Mouse (Mus musculus) ZHBTc4 (cell line): Measurements from ENCODE around the gene Psap.
A peak's percentile ranks its signal among the peaks of the same experiment; 100 is the strongest.

Experiments used
- DNase-seq: peaks from one replicate; pipeline ENCODE4 v3.0.0-alpha.2; 2011; ENCODE audit warnings: low read depth, low spot score

Gene Psap

DNA sequence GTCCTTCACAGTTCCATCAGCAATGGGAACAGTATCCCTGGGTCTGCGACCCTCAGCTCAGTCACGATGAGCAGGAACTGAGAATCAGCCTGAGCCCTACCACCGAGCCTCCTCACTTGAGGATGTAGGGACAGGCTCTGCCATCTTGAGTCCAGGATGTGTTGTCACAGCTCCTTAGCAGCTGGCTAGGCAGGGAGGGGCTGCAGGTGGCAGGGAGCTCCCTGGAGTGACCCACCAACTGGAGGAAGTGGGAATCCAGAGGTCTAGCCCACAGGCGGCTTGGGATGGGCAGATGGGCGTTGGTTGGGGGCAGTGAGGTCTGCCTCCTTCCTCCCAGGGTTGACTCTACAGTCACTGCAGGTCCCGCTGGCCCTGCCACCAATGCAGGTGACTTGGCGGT is 14.1 kb upstream of the Psap start:
- DNase-seq = no peak

DNA sequence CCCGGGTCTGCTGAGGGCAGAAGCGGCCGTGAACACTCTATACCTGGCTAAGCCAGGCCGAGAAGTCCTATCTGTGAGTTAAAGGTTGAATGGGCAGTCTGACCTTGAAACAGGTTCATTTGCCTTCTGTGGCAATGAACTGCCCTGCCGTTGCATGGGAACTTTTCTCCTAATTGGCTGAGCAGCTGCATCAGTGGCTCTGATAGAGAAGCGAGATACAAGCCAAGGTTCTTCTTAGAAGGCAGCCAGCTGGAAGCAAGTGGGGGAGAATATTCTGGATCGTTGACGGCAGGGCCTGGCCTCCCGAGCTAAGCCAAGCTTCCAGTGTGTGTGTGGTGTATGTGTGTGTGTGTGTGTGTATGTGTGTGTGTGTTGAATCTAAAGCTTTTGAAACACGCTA is 12.2 kb upstream of the Psap start:
- DNase-seq = no peak

DNA sequence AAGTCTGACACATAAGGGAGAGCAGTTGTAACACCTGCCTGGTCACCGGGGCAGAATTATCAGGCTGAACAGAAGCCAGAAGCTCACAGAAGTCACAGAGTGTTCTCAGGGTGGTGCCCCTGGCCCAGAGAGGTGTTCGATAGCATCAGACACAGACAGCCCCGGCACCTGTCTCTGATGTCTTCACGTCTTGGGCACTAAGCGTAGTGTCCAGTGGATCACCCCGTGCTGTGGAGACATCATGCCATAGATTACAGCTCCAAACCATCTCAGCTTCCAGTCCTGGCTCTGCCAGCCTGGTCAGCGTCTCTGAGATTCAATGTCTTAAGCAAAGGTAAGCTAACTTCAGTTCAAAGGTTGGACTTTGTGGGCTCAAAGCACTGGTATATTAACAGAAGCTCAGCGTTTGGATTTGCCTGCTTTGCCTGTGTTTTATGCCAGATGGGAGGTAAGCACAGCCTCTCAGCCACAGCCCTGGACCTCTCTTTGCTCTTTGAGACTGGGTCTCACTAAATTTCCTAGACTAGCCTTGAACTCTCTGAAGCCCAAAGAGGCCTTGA is 10.5 kb upstream of the Psap start:
- no peak for DNase-seq

DNA sequence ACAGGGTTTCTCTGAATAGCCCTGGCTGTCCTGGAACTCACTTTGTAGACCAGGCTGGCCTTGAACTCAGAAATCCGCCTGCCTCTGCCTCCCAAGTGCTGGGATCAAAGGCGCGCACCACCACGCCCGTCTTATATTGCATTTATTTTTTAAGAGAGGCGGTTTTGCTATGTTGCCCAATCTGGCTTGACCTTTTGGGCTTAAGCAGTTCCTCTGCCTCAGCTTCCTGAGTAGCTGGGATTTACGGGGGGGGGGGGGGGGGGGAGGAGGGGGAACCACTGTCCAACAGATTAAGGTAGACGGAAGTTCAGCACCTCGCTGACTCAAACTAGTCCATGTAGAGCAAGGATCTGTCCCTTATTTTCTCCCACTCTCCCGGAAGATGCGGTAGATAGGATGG is 8.7 kb upstream of the Psap start:
- DNase-seq = no peak

DNA sequence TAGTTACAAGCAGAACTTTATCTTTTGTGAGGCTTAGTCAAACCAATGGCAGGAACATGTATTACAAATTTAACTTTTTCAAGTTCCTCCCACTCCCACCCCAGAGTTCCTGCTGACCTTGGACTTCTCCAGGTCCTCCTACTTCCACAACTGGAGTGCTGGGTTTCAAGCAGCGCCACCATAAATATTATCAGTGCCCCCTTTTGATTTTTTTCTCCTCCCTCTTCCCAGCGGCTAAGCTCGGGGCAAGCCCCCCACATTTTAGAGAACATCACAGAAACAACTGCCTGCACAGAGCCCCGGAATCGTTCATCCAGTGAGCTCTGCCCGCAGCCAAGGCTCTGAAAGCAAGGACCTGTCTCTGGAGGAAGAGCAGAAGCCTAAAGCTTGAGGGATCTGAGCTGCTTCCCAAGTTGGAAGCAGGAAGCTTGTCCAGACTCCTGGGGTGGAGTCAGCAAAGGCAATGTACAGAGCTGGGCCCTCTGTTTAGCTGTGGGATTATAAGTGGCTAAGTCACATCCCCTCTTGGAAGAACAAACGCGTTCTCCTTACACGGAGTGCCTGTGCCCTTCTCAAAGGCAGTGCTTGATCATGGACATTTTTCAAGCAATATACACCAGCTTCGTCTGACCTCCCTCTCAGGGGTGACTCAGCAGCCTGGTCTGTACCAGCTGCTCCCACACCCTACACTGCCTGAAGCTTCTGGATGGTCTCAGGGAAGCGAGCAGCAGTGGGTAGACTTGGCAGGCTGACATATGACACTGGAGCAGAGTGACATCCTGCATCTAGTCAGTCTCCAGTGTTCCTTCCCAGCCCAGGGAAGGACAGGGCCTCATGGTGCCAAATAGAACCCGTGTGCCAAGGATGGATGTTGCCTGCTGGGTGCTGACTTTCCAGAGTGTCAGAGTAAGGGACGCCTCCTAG is 8.0 kb upstream of the Psap start:
- no peak for DNase-seq

DNA sequence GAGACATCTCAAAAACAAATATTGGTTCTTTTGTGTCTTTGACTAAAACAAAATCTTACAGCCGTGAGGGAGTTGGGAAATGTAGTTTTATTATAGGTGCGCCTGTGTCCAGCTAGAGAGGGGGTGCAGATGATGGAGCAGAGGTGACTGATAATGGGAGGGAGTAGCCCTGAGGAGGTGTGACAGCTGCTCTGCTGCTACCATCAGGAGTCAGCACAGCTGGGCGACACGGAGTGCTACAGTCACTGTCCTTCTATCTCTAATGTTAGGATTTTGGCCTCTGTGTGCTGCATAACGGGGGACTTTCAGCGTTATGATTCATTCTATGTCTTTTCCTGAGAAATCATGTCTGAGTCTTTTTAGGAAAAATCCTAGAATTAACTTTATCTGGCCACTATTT is 6.4 kb upstream of the Psap start:
- no peak for DNase-seq

DNA sequence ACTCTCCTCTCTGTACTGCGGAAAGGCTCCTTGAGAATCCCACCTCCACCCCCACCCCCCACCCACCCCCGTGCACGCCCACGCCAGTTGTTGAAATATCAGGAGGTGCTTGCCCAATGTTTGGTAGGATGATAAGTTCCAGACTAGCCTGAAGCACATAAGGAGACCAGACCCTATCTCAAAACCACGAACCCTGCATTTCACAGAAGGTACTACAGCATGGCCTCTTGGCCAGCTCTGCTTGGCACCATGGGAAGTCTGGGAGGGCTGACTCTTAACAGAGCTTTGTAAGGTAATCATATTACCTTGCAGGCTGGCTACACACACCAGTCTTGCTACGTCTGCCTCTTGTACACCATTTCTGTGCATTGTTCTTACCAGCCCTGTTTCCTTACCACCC is 5.2 kb upstream of the Psap start:
- DNase-seq = no peak

DNA sequence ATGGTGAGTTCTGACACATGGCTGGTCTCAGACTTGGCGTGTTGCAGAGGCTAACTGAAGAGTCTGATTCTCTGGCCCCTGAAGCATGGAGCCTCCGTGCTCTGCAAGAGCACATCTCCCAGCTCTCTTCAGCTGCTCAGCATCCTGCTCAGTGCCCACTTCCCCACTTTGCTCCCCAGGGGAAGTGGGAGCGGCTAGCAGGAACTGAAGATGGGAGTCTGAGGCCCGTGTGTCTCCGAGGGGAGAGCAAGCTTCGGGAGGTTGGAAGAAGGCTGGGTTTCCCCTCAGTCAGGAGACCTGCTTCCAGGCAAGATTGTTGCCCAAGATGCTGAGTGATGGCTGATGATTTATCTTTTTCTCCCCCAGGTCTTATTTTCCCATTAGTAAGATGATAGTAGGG is 4.0 kb upstream of the Psap start:
- DNase-seq = no peak

DNA sequence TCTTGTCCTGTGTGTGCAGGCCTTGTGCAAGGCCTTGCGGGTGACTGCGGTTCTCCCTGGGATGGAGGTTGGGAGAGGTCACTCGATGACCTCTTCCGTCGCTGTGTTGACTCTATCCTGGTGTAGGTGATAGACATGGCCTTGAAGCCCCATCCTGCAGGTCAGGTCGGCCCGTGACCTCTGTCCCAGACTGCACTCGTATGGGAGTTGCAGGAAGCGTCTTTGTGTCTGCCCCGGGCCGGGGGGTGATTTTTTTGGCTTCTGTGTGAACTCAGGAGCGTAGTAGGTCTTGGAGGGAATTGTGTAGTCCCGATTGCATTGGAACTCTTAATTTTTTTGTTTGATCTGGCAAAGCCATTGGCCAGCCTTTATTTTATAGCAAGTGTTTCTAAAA is 576 bp downstream of the Psap start:
- DNase-seq = no peak

DNA sequence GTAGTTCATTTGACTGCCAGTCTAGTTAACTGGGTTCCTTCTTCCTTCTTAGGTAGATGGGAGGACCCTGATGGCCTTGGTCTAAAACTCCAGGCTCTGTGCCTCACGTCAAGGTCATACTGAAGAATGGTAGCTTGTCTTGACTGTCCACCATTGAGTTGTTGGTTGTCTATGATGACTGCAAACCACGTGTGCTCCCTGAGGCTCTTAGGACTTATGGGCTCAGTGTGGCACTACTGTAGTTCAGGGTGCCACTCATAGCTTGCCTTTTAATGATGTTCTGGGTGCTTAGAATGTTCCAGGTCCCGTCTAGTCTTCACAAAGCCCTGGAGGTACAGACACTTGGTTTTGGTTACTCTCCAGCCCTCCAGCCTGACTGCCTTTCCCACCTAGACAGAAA is 1.4 kb downstream of the Psap start:
- DNase-seq = no peak

DNA sequence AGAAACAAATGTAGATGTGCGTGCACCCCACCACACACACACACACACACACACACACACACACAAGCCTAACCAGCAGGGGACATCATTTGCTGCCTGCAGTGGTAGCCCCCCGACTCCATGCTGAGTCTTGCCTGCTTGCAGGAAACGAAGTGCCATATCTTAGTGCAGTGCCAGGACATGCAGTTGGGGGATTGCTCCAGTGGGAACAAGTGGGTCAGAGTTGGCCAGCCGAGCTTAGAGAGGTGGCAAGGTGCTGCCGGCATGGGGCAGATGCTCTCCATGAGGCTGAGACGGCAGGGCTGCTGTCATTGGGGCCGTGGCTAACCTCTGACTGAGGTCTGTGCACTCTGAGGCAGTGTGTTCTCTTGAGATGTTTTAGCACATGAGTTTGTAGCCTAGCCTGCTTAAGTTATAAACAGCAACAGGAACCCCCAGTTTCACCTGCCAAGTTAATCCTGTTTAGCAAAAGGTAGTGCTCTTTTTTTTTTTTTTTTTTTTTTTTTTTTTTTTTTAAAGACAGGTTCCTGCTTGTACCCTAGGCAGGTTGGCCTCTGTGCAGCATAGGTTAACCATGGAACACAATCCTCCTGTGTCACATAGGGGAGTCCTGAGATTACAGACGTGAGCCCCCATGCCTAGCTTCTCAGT is 2.0 kb downstream of the Psap start:
- DNase-seq = no peak

DNA sequence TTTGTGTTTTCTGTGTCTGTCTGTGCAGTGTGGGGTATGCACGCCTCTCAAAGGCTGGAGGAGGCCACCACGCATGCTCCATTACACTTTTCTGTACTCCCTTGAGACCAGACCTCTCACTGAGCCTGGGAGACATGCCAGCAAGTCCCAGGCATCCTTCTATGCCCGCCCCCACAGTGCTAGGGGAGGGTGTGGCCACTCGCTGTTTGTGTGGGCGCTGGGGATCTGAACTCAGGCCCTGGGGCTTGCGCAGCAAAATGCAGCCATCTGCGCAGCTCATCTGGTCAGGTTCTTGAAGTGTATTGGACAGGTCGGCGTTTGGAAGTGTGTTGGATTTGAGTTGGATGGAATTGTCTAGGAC is 2.5 kb downstream of the Psap start:
- no peak for DNase-seq

DNA sequence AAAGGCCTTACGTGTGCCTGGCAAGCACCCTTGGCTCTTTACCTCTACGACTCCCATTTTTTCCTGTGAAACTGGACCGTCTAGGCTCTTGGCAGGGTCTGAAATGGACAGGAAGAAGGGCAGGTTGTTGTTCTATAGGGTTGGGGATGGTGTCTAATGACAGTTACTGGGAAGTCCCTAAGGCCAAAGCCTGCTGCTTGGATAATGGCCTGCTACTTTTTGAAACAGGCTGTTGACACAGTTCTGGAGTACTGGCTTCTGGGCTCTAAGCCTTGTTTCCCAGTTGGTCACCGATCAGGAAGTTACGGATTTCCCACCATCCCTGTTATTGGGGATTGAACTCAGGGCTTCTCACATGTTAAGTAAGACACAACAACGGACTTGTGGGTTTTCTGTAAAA is 2.9 kb downstream of the Psap start:
- DNase-seq = no peak

DNA sequence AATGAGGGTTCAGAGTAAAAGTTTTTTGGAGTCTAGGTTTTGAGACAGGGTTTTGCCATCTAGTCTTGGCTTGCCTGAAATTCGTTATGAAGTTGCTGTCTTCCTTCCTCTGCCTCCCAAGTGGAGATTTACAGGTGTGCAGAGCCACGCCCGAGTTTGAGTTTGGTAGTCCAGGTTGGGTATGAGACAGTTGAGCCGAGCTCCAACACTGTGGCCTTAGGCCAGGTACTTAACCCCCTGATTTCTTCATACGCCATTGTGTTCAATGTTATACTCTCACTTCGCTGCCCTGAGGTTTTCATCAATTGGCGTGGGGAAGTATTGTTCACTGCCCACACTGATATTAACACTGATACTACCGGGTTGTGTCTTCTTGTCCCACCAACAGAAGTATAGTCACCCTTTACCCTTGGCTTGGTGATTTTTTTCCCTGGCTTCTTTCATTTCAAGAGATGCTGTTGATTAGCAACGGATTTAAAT is 4.2 kb downstream of the Psap start:
- no peak for DNase-seq

DNA sequence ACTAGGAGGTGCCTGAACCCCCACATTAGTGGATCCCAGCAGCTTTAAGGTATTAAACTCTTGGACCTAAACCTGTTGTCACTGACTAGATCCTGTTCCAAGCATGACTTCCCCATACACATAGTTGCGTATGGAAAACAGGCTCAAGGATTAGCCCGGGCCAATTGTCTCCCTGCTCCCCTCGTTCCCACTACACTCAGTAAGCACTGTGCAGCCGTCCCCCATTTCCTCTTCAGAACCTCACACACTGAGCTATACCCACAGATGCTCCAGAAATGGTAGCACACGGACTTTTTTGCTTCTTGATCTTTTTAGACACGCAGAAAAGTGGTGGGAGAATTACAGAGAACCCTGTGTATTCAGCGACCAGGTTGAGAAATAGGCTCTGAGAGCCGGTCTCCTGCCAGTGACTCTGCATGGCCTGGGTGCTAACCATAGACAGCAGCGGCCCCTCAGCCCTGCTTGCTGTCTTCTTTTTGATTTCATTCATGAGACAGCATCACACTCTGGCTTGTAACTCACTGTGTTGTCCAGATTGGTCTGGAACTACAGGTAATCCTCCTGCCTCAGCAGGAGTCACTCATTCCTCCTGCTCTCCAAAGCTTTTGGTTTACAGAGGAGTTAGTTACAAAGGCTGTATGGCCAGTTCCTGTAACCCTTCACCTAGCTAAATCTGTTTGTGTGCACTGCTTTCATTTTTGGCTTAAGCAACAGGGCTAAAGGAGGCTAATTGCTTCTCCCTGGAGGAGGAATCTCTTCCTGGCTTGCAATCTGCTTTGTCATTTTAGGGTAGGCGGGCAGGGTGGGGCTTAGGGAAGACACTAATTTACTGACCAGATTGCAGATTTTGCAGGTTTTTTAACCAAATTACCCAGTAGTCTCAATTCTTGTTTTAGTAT is 4.9 kb downstream of the Psap start:
- no peak for DNase-seq

DNA sequence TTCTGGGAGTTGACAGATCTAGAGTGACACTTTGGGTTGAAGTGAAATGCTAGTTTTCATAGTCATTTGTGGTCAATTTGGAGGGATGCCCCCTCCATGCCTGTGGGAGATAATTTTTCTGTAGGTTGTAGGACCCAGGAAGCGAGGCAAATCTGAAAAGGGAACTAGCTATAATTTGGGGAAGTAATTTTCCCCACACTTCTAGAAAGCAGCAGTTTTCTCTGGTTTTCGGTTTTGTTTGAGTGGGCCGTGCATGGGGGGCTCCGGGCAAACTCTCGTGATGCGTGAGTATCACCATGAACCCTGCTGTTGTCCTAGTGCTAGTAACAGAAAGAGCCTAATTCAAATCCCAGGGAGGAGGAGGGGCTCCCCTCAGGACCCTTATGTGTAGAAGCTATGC is 6.8 kb downstream of the Psap start:
- DNase-seq = no peak

DNA sequence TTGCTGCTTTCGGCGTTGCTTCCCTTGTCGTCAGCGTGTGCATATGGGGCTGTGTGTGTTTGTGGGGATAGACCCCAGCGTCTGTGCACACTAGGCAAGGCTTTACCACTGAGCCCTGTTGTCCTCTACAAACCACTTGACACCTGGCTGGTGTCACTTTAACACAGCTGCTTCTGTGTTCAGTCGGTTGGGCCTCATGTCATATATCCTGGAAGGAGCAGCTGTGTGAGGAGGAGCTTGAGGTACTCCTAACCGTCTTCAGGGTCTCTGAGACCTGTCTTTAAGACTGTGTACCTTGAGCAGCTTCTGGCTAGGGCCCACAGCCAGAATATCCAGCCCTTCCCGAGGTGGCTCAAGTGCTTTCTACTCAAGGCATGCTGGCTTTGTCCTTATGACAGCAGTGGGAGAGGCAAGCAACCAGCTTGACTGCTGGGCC is 7.3 kb downstream of the Psap start:
- DNase-seq = no peak

DNA sequence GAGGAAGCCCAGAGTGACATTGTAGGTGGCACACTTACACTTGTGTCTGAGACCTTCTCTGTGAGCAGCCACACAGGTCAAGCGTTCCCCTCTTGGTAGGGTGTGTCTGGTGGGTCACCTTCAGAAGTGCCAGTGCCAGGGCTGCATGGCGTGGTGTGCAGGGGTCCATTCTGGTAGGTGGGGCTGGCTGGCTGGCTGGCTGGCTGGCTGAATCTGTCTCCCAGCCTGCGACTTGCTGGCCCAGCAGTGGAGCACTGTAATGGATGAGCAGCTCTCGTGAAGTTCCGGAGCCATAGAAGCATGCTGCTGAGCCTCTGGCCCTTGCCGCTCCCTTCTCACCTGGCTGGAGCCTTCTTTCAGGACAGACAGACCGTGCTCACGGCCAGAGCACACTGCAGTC is 7.8 kb downstream of the Psap start:
- no peak for DNase-seq

DNA sequence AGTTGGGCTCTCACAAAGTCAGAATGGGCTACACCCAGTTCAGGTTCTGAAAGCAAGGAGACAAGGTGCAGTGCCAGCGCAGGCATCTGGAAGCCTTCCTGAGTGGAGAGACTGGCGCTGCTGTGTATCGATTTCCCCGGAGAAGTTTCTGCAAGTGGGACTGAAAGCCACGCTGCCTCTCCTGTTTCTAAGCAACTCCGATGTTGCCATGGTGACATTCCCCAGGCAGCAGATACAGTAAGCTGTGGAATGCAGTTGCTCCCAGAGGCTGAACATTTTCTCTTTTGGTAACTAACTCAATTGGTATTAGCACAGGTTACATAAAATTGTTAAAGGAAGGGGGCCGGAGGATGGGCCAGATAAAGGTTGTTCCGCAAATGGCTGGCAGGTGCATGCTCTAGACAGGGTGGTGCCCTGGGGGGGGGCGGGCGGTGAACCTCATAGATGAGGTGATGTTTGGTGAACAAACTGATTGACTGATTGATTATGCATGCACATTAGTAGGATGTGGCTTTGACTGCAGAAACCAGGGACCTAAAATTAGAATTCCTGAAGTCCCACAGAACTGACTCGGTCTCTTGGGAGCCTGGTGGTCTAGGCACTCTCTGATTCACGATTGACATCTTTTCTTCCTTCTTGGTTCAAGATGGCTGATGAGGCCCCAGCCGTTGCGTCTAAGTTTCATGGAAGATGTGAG is 8.4 kb downstream of the Psap start:
- peak; percentile 76 for DNase-seq

DNA sequence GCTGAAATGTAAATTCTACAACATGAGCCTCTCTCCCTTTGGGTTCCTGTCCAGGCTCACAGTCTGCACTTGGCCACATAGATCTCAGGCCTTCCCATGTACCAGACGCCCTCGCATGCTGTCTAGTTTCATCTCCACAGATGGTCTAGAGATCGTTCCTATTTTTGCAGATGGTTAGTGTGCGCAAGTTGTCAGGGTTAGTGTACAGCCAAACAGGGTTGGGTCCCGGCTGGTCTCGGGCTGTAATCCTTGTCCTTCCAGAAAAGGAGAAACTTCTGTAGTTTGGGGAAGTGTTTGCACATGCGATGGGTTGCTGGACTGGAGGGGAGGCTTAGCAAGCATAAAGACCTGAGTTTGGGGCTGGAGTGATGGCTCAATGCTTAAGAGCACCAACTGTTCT is 9.1 kb downstream of the Psap start:
- DNase-seq = no peak

DNA sequence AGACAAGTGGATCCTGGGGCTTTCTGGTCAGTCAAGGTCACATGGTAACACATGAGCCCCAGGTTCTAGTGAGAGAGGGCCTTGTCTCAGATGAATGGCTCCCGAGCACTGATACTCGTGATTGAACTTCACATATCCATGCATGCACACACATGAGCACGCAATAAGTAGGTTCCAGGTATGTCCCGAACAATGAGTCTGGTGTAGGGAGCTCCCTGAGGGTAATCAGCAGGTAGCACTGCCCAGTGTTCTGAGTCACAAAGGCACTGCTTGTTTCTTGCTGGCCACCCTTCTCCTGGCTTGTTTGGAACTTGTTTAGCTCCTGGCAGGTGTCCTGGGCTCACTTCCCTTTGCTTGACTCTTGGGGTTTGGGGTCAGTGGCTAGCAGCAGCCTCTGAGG is 9.7 kb downstream of the Psap start:
- DNase-seq = no peak
